ENCODE assay signal across 26 mouse cellular contexts in the genomic region with DNA sequence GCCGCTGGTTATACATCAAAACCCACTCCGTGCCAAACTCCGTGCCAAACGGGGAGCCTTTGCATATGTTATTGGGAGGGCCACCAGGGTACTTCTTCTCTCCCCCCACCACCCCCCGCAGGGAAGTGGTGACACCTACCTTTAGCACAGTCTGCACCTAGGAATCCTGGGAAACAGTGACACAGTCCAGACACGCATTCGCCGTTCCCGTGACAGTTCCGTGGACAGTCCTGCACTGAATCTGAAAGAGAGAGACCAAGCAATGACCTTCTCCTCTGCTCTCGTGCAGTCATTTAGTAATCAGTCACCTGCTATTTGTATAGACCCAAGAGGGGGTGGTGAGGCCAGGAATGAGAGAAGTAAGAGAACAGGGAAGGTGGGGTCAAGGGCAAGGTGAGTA.
DNase-seq lines count a peak whose midpoint lies in the region; ATAC-seq and TF ChIP-seq lines count a peak whose summit lies in the region.
"Had no signal": no experiment of that assay in that cellular context is flagged by ENCODE, and none has a peak within 500 bp of the region (broad histone marks: within the 10 kb centered on the region; RNA-seq: fewer than 3 reads in every experiment).

No protein-coding gene starts in this region.

- no peaks in the 10 kb centered on the region for H3K36me3 ChIP-seq in forebrain, embryonic 10.5 days (replicated peaks)
- H3K36me3 ChIP-seq in forebrain, postnatal 0 days (ENCODE audit: insufficient read depth): peaks cover 5% of the 10 kb centered on the region; the same call in 1 of the 2 replicates
- H3K36me3 ChIP-seq in hindbrain, postnatal 0 days (ENCODE audit: insufficient read depth, low read length): no peaks in the 10 kb centered on the region
- H3K36me3 ChIP-seq in hindbrain, embryonic 16.5 days (ENCODE audit: control insufficient read depth, insufficient read depth, low read length): 0 out of 2 replicates have a peak, but pooled peaks cover 3% of the 10 kb centered on the region
- H3K36me3 ChIP-seq in kidney, postnatal 0 days (ENCODE audit: insufficient read depth, low read length): no peaks in the 10 kb centered on the region
- H3K36me3 ChIP-seq in neural tube, embryonic 15.5 days: no peaks in the 10 kb centered on the region
- H3K36me3 ChIP-seq: embryonic facial prominence, embryonic 13.5 days; limb, embryonic 12.5 days; liver, embryonic 15.5 days; stomach, embryonic 15.5 days had no signal

- WGBS in forebrain, embryonic 10.5 days: 91% methylated on average over 11 of the region's 11 CpGs
- WGBS in forebrain, postnatal 0 days: 95% methylated on average over 11 of the region's 11 CpGs
- 92% methylated on average over 11 of the region's 11 CpGs for WGBS in hindbrain, postnatal 0 days
- 88% methylated on average over 11 of the region's 11 CpGs for WGBS in hindbrain, embryonic 16.5 days
- WGBS in kidney, postnatal 0 days: 71% methylated on average over 11 of the region's 11 CpGs
- 85% methylated on average over 11 of the region's 11 CpGs for WGBS in neural tube, embryonic 15.5 days

- no peaks in the 10 kb centered on the region for H3K9me3 ChIP-seq in forebrain, embryonic 10.5 days
- H3K9me3 ChIP-seq in forebrain, postnatal 0 days (ENCODE audit: low read length): no peaks in the 10 kb centered on the region
- H3K9me3 ChIP-seq in hindbrain, postnatal 0 days (ENCODE audit: low read length): no peaks in the 10 kb centered on the region
- no peaks in the 10 kb centered on the region for H3K9me3 ChIP-seq in hindbrain, embryonic 16.5 days (ENCODE audit: control insufficient read depth, low read length)
- H3K9me3 ChIP-seq in kidney, postnatal 0 days (replicated peaks; ENCODE audit: low read length): no peaks in the 10 kb centered on the region
- no peaks in the 10 kb centered on the region for H3K9me3 ChIP-seq in neural tube, embryonic 15.5 days (replicated peaks)
- H3K9me3 ChIP-seq: embryonic facial prominence, embryonic 13.5 days; limb, embryonic 12.5 days; liver, embryonic 15.5 days; stomach, embryonic 15.5 days had no signal

- H3K27me3 ChIP-seq in forebrain, embryonic 10.5 days (ENCODE audit: poor library complexity, severe bottlenecking): no peaks in the 10 kb centered on the region
- H3K27me3 ChIP-seq in forebrain, postnatal 0 days (ENCODE audit: insufficient read depth, low read length): no peaks in the 10 kb centered on the region
- no peaks in the 10 kb centered on the region for H3K27me3 ChIP-seq in hindbrain, postnatal 0 days (ENCODE audit: insufficient read depth, low read length)
- H3K27me3 ChIP-seq in hindbrain, embryonic 16.5 days (replicated peaks; ENCODE audit: control insufficient read depth, insufficient read depth, low read length): no peaks in the 10 kb centered on the region
- H3K27me3 ChIP-seq in kidney, postnatal 0 days (ENCODE audit: insufficient read depth, low read length): no peaks in the 10 kb centered on the region
- H3K27me3 ChIP-seq in neural tube, embryonic 15.5 days (replicated peaks): no peaks in the 10 kb centered on the region
- H3K27me3 ChIP-seq: CH12.LX; embryonic facial prominence, embryonic 13.5 days; liver, embryonic 15.5 days; stomach, embryonic 15.5 days had no signal

- H3K4me2 ChIP-seq in forebrain, postnatal 0 days (ENCODE audit: low read depth): no peak overlapping the region
- no peak overlapping the region for H3K4me2 ChIP-seq in hindbrain, postnatal 0 days (ENCODE audit: low read depth, low read length)
- H3K4me2 ChIP-seq in hindbrain, embryonic 16.5 days (ENCODE audit: low read length): no peak overlapping the region
- H3K4me2 ChIP-seq in kidney, postnatal 0 days (ENCODE audit: low read length): no peak overlapping the region
- no peak overlapping the region for H3K4me2 ChIP-seq in neural tube, embryonic 15.5 days
- H3K4me2 ChIP-seq: embryonic facial prominence, embryonic 13.5 days; limb, embryonic 12.5 days; liver, embryonic 15.5 days; lung, embryonic 14.5 days; stomach, embryonic 15.5 days had no signal

- H3K4me1 ChIP-seq in forebrain, embryonic 10.5 days: peaks cover 10% of the 10 kb centered on the region
- no peaks in the 10 kb centered on the region for H3K4me1 ChIP-seq in forebrain, postnatal 0 days (ENCODE audit: insufficient read depth)
- H3K4me1 ChIP-seq in hindbrain, postnatal 0 days (ENCODE audit: insufficient read depth, low read length): no peaks in the 10 kb centered on the region
- H3K4me1 ChIP-seq in hindbrain, embryonic 16.5 days (ENCODE audit: control insufficient read depth, insufficient read depth, low read depth, low read length): no peaks in the 10 kb centered on the region
- no peaks in the 10 kb centered on the region for H3K4me1 ChIP-seq in kidney, postnatal 0 days (replicated peaks; ENCODE audit: insufficient read depth, low read length)
- peaks cover 5% of the 10 kb centered on the region; the same call in 1 of the 2 replicates for H3K4me1 ChIP-seq in neural tube, embryonic 15.5 days
- H3K4me1 ChIP-seq: embryonic facial prominence, embryonic 13.5 days; limb, embryonic 12.5 days; liver, embryonic 15.5 days; stomach, embryonic 15.5 days had no signal

- no peak overlapping the region for H3K4me3 ChIP-seq in forebrain, embryonic 10.5 days
- no peak overlapping the region for H3K4me3 ChIP-seq in forebrain, postnatal 0 days (ENCODE audit: low read depth, low read length)
- H3K4me3 ChIP-seq in hindbrain, postnatal 0 days (ENCODE audit: low read length): no peak overlapping the region
- no peak overlapping the region for H3K4me3 ChIP-seq in hindbrain, embryonic 16.5 days (ENCODE audit: low read length)
- no peak overlapping the region for H3K4me3 ChIP-seq in kidney, postnatal 0 days (replicated peaks; ENCODE audit: low read depth, low read length)
- no peak overlapping the region for H3K4me3 ChIP-seq in neural tube, embryonic 15.5 days (replicated peaks)
- H3K4me3 ChIP-seq: embryonic facial prominence, embryonic 13.5 days; limb, embryonic 12.5 days; liver, embryonic 15.5 days; stomach, embryonic 15.5 days had no signal

- no peak overlapping the region for H3K27ac ChIP-seq in forebrain, embryonic 10.5 days
- H3K27ac ChIP-seq in forebrain, postnatal 0 days (ENCODE audit: low read depth, low read length): no peak overlapping the region
- no peak overlapping the region for H3K27ac ChIP-seq in hindbrain, postnatal 0 days
- H3K27ac ChIP-seq in hindbrain, embryonic 16.5 days (ENCODE audit: low read depth, low read length): no peak overlapping the region
- H3K27ac ChIP-seq in kidney, postnatal 0 days: no peak overlapping the region
- no peak overlapping the region for H3K27ac ChIP-seq in neural tube, embryonic 15.5 days (replicated peaks)
- H3K27ac ChIP-seq: embryonic facial prominence, embryonic 13.5 days; limb, embryonic 12.5 days; liver, embryonic 15.5 days; stomach, embryonic 15.5 days had no signal

- no peak for ATAC-seq in forebrain, postnatal 0 days
- 0 out of 2 replicates have a peak, but pooled peaks have one; percentile 38 for ATAC-seq in hindbrain, postnatal 0 days
- ATAC-seq in hindbrain, embryonic 16.5 days: no peak
- ATAC-seq in kidney, postnatal 0 days (replicated peaks; ENCODE audit: low FRiP score, low read depth): peak; percentile 25; the same call in 1 of the 2 replicates
- ATAC-seq in neural tube, embryonic 15.5 days (ENCODE audit: low FRiP score): no peak
- ATAC-seq: activated CD4-positive, CD25-positive, alpha-beta regulatory T cell, adult 4 months; forebrain, embryonic 16.5 days had no signal

- DNase-seq in forebrain, embryonic 10.5 days (ENCODE audit: extremely low spot score, low spot score): peak; percentile 12
- no peak for DNase-seq in forebrain, postnatal 0 days
- no peak for DNase-seq in hindbrain, postnatal 0 days (ENCODE audit: low spot score)
- DNase-seq in kidney, postnatal 0 days (ENCODE audit: low spot score): no peak
- DNase-seq in kidney, adult 18-20 months: no peak
- peak; percentile 8 for DNase-seq in neural tube, embryonic 10.5 days (ENCODE audit: extremely low spot score, low spot score)
- DNase-seq: adrenal gland, adult 2 months; adrenal gland, postnatal 36 days; cerebellum, adult 18-20 months; cerebellum, postnatal 10 days; kidney, adult 11 months; kidney, postnatal 4 days; lung, embryonic 14.5 days; lung, postnatal 14 days; retina, postnatal 1 day; right cerebral cortex, postnatal 14 days; thymus, postnatal 14 days had no signal

- no peak overlapping the region for H3K9ac ChIP-seq in forebrain, postnatal 0 days
- no peak overlapping the region for H3K9ac ChIP-seq in hindbrain, postnatal 0 days (replicated peaks; ENCODE audit: low read length)
- H3K9ac ChIP-seq in hindbrain, embryonic 16.5 days (ENCODE audit: low read depth, low read length): no peak overlapping the region
- no peak overlapping the region for H3K9ac ChIP-seq in kidney, postnatal 0 days (ENCODE audit: low read depth, low read length)
- no peak overlapping the region for H3K9ac ChIP-seq in neural tube, embryonic 15.5 days (replicated peaks)
- H3K9ac ChIP-seq: embryonic facial prominence, embryonic 13.5 days; limb, embryonic 12.5 days; liver, embryonic 15.5 days; lung, embryonic 14.5 days; stomach, embryonic 15.5 days had no signal

- TF ChIP-seq CTCF in forebrain, postnatal 0 days (IDR thresholded peaks at IDR 0.05; ENCODE audit: low read depth): no peak
- no peak for TF ChIP-seq CTCF in hindbrain, postnatal 0 days (IDR thresholded peaks at IDR 0.05; ENCODE audit: low read depth)
- no peak for TF ChIP-seq CTCF in kidney, postnatal 0 days (IDR thresholded peaks at IDR 0.05; ENCODE audit: low read depth)

Comparison
In these comparisons a context has a peak if more than half of its experiments do, and no peak if none do; other contexts are left out.
1. DNase-seq: peak in forebrain, embryonic 10.5 days (single experiment) and neural tube, embryonic 10.5 days (single experiment); none in forebrain, postnatal 0 days (single experiment), hindbrain, postnatal 0 days (single experiment), kidney, postnatal 0 days (single experiment) and kidney, adult 18-20 months (single experiment).
2. ATAC-seq: peak in hindbrain, postnatal 0 days (single experiment) and kidney, postnatal 0 days (single experiment); none in forebrain, postnatal 0 days (single experiment), hindbrain, embryonic 16.5 days (single experiment) and neural tube, embryonic 15.5 days (single experiment).